Mouse (Mus musculus) right cerebral cortex, postnatal 14 days (tissue): ENCODE results near the gene Tas2r144.

Experiments used
- DNase-seq: peaks from one replicate; pipeline ENCODE4 v3.0.0; 2022

Tas2r144 gene

DNA sequence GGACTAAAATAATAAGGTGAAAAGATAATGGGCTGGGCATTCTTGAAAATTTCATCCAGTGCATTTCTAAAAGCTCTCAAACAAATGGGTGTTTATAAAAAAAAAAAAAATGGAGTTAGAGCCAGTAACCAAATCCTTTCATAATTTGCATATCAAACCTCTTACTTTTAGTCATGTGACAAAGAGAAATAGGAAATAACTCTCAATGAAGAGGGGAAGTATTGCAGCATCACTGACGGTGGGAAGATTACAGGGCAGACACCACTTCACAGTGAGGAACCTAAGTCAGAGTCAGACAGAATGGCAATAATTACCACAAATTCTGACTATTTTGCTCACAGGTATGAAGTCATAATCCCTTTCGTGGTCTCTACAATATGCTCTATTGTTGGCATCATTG lies at the start of gene Tas2r144:
TSS of gene Tas2r144 (plus strand) at position 301 of the 400 bp plus-strand sequence.
- DNase-seq = no peak

DNA sequence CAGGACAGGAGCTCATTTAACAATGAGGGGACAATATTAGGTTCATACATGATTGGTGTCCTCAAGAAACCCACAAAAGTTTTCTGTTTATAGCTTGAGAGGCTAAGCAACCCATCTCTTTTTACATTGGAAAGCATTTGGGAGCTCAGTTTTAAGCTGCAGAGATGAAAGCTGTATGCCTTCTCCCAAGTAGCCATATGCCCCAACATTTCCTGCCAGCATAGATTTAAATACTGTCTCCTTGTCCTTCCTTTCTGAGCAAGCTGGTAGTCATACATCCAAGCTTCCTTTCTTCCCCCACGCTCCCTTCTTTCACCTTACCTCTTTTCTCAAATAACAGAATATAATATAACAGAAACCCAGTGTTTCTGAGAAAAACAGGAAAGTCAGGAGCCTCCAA lies 32.7 kb upstream of the Tas2r144 start:
- DNase-seq = no peak

DNA sequence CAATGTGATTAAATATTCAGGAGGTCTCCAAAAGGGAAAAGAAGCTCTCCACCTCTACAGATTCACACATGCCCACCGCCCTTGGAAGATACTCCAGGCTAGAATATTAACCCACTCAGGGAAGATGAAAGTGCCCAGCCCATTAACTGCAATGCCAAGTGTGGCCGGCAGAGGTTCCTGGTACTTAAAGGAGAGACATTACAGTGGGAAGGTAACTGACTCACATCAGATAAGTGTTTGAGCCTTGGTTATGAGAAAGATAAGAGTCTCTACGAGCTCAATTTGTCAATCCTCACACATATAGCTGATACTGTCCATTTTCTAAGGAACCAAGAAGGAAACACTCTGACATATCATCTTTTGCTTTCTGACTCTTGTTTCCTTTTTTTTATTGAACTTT lies 28.9 kb upstream of the Tas2r144 start:
- DNase-seq = no peak

DNA sequence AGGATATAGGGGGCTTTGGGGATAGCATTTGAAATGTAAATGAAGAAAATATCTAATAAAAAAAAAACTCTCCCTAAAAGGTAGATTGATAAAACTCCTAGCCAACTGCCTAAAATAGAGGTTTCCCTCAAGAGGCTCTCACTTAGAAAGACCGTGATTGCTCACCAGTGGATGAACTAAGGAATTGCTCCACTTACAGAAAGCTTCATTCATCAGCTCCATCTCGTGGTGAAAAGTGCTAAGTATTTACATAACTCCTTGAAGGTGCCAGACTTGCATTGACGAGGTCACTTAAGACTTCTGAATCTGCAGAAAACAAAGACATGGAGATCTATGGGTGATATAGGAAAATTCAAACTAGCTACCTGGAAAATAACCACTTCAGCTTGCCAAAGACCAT lies 17.4 kb upstream of the Tas2r144 start:
- DNase-seq = no peak

DNA sequence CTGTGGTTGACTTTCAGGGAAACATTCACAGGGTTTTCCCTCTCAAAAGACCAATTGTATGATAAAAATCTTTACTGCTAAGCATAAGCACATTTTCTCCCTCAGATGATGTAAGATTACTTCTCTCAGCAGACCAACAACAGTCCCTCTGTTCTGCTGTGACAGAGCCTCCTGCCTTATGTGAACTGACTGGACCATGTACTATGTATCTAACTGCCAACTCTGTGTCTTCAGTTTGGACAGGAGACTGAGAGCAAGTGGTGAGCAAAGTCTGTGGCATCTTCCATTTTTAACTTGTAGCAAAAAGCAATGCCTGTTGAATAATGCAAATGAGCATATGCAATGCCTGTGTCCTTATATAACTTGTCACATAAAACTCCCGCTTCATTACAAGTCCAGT lies 15.6 kb upstream of the Tas2r144 start:
- no peak for DNase-seq

DNA sequence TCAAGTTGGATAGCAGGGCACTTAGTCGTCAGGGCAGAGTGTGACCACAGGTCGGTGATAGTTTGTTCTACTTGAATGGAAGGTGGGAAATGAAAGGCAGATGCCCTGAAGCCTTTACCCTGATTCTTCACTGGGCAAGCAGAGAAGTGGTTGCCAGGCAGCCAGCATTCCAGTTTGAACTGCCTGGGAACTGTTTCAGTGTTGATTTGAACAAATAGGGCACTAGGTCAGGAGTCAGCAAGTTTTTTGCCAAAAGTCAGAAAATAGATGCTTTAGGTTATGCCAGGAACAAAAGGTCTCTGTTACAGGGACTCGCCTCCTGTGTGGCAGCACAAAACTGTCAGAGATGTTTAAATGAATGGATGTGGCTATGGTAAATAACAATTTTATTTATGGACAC lies 7.2 kb downstream of the Tas2r144 start:
- no peak for DNase-seq

DNA sequence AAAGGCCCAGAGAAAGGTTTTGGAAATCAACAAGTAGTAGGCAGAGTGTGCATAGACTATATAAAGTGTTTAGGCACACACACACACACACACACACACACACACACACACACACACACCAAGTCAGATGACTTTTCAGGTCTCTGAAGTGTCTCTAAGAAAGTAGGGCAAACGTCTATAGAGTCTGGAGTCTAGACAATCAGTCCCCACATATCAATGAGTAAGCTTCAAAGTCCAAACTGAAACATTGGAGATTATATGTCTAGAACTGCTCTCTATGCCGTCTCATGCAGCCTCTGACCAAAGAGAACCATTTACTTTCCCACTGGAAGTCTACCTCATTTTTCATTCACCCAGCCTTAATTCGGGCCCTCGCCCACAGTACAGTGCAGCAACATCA lies 9.9 kb downstream of the Tas2r144 start:
- no peak for DNase-seq

DNA sequence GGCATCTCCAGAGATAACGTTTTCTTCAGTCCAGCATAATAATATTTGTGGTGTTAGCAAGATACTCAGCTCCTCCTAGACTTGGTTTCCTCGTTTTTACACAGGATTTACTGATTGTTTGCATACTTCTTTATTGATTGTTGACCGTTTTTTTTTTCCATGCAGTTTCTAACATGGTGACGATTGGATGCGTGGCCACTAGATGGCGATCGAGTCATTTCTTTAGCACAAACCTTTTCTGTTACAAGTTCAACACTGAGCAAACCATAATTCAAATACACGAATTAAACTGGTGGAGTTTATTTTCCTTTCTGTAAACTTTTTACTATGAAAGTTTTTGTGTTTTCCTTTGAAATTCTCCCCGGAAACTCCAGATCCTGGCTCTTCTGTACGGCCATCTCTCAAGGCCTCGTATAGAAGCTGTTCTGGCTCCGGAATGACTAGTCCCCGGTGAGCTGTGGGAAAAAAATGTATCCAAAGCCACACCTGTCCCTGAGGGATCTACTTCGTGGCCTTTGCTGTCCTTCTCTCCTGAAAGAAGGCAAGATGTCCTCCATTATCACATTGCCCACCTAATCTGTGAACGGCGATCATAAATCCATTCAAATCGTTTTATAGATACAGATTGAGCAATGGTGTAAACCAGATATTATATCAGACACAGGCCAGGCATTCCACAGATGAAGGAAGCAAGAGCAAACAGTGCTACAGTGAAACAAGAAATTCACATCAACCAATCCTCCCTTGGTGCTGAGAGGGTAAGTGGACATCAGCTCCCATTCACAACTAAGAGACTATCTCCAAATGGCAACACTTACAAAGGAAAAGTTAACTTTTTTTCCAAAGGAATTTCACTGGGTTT lies 12.3 kb downstream of the Tas2r144 start:
- DNase-seq = peak; percentile 73

DNA sequence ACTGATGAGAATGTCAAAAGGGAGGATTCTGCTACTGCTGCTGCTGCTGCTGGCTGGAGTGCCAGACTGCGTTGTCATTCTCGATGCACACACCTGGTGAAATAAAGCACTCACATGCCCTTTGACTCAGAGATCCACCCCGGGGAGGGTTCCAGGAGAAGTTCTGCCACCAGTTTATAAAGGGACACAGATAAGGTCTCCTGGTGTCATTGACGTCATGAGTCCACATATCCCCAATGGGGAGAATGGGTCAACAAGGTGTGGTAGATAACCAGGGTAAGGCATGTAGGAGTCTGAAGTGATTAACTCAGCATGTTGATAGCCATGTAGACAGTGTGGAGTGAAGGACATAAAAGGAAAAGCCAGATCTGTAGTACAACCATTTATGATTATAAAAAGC lies 14.5 kb downstream of the Tas2r144 start:
- DNase-seq = no peak

DNA sequence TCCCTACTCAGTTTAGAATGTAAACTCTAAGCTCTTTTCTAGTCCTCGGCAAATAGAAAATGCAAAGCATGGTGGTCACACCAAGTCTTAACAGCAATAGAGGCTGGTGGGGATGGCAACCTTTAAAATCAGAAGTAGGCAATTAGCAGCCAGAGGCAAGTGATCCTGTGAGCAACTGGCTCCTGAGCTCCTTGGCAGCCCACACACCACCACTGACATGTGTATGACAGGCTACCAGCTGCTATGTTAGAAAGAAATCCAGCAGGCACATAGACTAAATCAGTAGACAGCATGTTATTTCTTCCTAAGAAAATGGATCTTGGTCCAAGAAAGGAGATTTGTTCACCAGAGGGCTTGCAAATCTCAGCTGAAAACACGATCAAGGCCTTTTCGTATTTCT lies 16.1 kb downstream of the Tas2r144 start:
- DNase-seq = peak; percentile 11

DNA sequence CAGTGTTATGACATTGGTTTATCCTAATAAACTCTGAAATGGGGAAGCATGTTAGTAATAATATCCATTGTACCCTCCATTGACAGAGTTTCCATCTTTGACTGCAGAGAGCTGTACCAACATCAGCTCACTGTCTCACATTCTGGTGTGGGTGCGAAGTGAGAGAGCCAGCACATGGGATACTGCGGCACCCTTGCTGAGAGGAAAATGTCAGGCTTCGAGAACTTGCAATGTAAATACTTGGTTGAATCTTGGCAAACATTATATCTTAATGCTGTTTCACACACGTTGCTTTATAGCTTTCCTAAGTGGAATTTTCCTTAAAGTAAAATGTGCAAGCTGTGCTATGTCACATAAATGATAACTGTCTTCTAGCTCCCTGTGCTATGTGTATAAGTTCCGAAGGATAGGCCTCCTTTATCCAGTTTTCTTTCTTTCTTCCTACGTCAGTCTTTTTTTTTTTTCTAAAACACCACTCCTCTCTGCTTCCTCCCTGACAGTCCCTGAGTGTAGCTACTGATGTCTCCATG lies 22.2 kb downstream of the Tas2r144 start:
- DNase-seq = no peak

DNA sequence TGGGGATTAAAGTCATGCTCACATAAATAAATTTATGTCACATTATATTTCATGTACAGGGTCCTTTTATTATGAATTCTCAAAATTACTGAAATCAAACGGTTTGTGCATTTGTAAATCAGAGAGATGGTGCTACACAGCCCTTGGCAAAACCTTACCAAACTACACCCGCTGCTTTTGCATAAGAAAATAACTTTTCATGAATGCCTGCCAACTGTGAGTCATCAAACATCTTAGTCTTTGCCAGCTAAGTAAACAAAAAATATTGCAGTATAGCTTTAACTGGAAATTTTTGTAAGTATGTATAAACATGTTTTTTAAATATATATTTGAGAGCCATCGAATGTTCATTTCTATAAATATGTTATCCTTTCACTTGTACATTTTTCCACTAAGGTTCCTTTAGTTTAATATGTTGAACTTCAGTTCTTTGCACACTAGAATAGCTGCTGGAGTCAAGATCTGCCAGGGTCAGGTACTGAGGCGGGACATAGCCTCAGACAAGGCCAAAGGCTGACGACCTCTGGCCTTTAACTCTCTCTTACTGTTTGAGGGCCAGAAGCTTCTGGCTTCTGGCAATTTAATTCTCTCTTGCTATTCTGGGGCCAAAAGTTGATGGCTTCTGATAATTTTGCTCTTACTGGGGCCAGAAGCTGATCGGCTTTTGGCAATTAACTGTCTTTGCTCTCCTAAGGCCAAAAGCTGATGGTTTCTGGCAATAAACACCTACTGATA lies 26.4 kb downstream of the Tas2r144 start:
- no peak for DNase-seq

DNA sequence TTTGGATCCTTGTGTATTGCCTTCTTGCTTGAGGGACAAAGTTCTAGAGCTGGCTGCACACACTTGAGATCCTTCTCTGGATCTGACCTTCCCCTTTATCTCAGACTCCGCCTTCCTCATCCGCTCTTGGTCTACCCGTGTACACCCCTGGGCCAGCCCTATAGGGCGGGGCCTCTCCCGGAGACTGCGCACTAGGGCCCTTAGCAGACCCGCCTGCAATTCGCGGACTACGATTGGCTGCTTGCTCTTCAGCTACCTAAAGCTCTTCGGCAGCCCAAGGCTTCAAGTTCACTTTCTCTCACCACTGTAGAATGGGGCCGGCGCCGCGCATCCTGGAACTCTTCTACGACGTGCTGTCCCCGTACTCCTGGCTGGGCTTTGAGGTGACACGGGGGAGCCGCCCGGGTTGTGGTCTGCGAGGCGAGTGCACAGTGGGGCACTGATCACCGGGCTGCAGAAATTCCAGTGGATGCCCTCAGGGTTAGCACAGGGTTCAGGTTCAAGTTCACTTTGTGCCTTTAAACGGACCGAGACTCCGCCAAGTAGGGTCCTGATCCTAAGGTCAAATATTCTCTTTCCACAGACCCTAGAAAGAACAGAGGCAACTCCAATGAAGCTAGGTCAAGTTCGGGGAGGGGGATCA lies 30.7 kb downstream of the Tas2r144 start, which contains the start of gene Gstk1:
TSS of gene Gstk1 (plus strand) at position 225 of the 643 bp plus-strand sequence.
- peak; percentile 63 for DNase-seq

DNA sequence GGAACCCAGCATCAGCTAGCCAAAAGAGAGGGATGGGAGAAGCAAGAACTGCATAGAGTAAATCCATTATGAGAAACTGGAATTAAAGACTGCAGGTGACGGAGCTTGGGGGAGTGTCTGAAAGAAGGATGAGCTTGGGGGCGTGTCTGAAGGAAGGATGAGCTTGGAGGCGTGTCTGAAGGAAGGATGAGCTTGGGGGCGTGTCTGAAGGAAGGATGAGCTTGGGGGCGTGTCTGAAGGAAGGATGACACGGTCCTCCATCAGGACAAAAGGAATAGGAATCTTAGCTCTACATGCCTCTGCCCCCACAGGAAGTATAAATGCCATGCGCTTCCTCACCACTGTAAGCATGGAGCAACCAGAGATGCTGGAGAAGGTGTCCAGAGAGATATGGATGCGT lies 32.0 kb downstream of the Tas2r144 start:
- no peak for DNase-seq

DNA sequence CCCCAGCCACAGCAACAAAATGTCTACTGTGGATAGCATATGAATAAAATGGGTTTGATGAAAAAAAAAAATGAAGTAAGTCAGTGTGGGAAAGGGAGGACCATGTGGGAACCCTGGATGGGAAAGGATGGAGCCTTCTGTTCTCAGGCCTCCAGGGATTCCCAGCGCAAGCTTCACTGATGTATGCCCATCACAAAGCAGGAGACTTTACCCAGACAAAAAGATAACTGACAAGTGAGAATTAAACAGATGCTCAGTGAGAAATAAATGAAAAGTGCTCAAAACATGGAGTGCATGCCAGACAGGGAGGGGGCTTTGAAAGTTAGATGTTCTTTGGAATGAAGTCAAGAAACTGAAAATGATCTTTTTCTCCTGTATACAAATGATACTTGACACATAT lies 32.9 kb downstream of the Tas2r144 start:
- DNase-seq = no peak

DNA sequence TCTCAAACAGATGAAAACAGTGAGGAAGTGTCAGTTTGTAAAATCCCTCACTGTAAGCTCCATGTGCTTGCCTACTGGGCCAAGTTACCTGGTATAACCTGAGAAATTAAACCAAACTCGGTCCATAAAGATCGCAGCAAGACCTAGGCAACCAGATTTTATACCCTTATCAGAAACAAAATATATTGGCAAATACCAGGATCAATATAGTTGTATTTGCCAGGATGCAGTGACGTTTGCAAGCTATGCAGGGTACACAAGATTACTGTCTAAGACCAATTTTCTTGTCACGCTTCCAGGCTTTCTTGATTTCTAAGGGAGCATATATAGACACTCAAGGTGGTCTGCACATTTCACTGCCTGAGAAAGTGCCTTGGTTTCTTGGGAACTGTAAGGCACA lies 36.7 kb downstream of the Tas2r144 start:
- no peak for DNase-seq

DNA sequence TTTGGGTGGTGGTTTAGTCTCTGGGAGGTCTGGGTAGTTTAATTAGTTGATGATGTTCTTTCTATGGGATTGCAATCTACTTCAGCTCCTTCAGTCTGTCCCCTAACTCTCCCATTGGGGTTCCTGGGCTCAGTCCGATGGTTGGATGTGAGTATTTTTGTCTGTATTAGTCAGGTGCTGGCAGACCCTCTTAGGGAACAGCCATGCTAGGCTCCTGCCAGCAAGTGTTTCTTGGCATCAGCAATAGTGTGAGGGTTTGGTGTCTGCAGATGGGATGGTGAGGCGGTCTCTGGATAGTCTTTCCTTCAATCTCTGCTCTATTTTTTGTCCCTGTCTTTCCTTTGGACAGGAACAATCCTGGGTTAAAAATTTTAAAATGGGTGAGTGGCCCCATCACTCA lies 38.0 kb downstream of the Tas2r144 start:
- DNase-seq = no peak

DNA sequence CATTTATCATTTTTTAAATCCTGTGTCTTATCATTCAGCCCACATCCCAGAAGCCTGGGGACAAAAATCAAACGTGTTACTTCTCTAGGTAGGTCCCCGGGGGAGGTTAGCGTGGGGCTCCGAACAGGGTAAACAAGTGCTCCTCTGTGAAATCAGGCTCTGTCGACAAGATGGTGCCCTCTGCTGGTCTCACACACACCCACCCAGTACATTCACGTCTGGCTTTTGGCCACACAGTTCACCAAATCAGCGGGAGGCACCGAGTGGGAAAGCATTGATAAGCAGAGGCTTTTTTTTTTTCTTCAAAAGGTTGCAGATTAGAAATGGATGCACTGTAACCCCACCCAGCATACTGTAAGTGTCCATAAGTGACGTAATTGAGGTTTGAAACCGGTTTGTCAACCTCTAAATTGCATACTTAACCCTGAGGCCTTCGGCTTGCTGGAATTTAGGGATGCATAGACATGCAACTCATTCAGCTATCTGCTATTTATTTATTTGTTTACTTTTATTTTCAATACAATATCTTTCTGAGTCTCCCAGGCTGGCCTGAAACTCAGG lies 42.3 kb downstream of the Tas2r144 start:
- DNase-seq = peak; percentile 38

DNA sequence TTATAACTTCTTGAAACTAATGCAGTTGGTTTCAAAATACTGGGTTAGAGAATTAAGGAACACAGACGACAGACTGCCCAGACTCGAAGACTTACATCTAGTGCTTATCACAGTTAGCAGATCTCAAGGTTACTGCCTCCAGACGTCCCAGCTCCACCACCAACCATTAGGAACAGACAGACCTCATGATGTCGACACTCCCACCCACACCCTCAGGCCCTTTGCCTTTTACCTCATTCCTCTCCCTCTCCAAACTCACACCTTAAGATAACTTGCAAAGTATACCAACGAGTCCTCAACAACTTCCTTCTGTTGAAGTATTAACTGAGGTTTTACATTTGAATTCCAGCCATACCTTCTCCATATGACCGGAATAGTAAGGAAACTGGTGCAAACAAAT lies 45.3 kb downstream of the Tas2r144 start:
- no peak for DNase-seq

DNA sequence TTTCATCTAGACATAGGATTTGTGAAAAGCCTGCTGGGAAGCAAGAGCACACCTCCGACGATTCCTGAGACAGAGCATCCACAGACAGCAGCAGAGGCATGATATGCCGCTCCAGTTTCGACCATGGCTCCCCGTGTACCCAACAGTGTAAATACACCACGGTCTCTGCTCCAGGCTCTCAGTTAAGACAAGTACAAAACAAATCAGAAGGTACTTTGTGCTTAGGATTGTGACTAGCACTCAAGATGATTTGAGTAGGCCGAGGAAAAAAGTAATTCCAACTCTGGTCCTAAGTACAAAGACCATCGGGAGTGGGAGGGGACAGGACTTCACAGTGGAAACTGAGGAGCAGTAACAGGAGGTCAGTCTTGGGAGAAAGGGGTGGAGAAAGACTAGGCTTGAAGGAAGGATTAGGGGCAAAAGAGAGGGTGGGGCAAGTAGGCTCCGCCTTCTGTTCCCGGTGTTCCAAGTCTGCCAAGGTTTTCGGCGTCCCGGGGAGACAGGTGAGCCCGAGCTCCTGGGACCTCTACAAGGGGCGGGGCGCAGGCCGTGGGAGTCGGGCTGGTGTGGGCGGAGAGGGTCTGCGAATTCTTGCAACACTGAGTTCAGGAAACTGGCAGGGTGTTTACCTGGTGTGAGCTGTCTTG lies 46.5 kb downstream of the Tas2r144 start, which contains the start of gene Tmem139:
TSS of gene Tmem139 (plus strand) at position 447 of the 647 bp plus-strand sequence.
- DNase-seq = no peak

DNA sequence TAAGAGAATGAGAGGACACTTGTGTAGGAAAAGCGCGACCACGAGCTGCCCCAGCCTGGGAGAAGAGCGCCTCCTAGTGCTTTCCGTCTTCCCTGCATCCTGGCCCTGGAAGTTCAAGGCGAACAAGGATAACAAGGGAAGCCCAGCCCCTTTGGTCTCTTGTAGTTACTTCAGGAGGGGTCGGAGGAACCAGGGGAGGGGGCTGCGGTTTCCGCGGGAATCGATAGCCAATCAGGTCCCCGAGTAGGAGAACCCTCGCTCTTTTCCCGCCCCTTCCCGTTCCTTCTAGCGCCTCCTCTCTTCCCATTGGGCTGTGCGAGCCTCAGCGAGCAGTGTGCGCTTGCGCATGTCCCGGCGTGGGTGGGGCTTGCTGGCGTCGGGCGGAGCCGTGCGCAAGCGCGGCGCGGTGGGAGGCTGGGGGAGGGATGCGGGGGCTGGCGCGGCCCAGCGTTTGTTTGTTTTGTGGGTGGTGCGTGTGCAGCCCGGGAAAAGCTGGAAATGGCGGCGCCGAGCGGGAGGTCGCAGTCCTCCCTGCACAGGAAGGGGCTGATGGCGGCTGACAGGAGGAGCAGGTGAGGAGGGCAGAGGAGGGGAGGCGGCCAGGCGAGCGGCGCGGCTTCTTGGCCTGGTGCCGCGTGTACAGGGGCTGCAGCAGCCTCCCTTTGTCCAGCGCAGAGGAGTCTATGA lies 49.6 kb downstream of the Tas2r144 start, which contains the start of gene Casp2:
TSS of gene Casp2 (plus strand) at position 360 of the 687 bp plus-strand sequence.
- DNase-seq = peak; percentile 98
